Mouse (Mus musculus) embryo, embryonic 11.5 days (tissue): ENCODE measurements around the gene Ccdc110.

Source experiments
- DNase-seq: peaks from one replicate; pipeline ENCODE4 v3.0.0-alpha.2; 2012; ENCODE audit warnings: low read depth, low spot score

Gene Ccdc110

DNA sequence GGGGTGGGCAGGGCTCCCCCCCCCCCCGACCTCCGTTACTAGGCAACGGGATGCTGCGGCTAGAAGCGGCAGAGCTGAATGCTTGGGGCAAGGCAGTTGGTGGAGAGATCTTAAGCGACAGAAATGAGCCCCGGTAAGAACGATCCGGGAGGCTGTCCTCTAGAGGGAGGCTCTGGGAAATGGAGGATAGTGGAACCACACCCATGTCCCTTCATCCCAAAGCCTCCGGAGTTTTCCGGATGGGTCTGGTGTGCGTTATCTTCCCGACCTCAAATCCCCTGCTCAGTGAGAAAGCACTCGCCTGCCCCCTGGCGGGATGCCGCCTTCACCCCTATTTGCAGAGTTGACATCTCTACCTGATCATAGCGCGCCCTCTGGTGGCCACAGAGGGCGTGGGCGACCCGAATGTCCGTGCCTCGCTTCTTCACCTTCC, at the start of gene Ccdc110:
Ccdc110 (plus strand) TSS at position 38 of the 433 bp plus-strand sequence.
- peak; percentile 86 for DNase-seq

DNA sequence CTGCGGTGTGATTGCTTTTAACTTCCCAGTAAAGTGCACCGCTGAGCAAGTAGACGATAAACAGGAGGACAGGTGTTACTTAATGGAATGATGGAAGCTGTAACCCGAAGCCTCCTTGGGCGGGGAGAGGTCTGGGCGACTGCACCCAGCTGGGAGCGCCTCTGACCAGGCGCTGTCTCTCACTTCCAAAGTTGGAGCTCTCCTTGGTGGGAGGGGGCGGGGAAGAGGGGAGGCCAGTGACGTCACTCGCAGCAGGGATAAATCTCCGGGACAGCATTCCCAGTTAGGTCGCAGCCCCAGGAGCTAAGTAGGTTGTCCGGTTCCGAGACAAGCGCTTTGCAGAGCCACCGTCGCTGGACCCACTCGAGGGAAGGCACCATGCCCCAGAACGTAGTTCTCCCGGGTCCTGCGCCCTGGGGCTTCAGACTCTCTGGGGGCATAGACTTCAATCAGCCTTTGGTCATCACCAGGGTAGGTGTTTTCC, 49.2 kb upstream of the Ccdc110 start, which contains the start of gene Pdlim3:
Pdlim3 (plus strand) TSS at position 260 of the 484 bp plus-strand sequence.
- peak; percentile 45 for DNase-seq

DNA sequence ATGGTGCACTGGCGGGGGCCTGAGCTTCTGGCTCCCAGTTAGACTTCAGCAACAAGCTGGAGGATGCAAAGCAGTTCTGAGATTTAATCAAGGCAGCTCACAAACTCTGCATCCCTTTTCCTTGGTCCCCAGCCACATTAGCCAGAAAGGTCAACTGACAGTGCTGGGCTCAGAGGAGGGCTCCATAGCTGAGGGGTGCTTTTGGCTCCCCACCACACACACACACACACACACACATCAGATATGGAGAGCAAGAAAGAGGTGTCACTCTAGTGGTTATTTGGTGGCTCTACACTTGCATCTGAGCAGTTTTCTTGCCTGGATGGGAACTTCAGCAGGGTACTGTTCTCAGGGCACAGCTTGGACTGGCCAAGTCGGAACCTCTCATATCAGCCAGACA, 48.6 kb upstream of the Ccdc110 start:
- DNase-seq, result no peak

DNA sequence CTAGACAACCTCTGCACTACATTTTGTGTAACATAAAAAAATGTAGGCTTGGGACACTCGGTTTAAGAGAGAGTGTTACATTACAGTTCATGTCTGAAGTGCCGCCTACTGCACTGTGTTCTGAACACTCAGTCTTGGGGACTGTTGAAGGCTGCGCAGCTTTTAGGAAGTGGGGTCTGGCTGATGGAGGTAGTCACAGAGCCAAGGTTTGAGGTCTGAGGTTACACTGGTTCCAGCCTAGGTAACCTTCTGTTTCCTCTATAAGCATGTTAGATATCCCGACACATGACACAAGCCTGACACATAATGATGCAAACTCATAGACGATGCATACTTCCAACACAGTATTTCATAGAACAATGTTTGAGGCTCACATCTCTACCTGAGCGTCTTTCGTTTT, 44.7 kb upstream of the Ccdc110 start:
- no peak for DNase-seq

DNA sequence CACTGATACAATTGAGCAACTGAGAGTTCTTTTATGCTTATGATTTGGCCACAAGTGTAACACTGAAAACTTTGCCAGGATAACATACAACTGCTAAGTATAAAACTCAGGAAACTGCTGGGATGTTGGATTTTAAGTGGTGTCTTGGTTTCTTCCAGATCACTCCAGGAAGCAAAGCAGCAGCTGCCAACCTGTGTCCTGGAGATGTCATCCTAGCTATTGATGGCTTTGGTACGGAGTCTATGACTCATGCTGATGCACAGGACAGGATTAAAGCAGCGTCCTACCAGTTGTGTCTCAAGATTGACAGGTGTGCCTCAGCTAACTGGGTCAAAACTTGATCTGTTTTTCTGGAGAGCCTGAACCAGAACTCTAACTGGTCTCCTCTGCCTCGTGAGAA, 37.8 kb upstream of the Ccdc110 start:
- DNase-seq, result no peak

DNA sequence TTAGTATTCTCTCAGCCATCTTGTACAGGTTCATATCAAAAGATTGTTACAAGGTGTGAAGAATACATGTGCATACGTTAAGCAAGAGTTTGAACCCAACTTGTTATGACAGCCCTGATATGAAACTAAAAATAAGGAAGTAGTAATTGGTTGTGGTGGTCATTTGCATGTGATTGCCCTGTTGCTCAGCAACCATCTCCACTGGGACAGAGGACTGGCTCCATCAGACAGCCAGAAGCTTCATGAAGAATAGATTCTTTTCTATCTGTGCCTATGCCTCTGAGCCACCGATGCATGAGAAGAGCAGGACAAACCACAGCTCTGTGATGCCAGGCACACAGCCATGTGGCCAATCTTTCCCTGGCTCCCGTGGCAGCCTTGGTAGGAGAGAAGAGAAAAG, 34.6 kb upstream of the Ccdc110 start:
- DNase-seq, result no peak

DNA sequence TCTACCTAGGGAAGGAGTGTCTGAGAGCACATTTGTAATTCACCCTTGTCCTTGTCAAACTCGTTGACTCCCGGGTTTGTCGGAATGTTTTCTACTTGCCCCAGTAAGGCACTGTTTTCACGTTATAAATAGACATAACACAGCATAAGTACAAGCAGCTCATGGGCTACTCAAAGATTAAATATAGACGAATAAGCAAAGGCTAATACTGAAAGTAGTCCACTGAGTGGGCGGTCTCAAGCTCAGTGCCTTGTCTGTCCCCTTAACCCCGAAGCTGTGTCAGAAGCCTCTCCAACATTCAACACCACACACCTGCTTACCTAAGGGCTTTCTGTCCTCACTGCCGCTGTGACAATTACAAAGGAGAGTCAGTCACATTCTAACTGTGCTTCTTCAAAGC, 32.8 kb upstream of the Ccdc110 start:
- DNase-seq, result no peak

DNA sequence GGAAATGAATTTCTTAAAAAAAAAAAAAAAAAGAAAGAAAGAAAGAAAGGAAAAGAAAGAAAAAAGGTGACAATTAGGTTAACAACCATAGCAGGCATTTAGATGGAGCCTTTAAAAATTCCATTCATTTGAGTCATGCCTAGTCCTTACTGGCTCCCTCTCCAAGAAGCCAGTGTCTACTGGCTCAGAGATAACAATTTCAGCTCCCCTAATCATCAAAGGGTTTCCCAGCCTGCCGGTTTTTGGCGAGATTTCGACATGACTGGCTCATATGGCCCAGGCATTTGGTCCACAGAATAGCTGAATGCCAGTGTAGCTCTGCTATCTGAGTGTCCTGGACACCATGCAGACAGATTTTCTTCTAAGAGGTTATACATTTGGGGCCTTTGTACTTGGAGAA, 30.8 kb upstream of the Ccdc110 start:
- DNase-seq, result no peak

DNA sequence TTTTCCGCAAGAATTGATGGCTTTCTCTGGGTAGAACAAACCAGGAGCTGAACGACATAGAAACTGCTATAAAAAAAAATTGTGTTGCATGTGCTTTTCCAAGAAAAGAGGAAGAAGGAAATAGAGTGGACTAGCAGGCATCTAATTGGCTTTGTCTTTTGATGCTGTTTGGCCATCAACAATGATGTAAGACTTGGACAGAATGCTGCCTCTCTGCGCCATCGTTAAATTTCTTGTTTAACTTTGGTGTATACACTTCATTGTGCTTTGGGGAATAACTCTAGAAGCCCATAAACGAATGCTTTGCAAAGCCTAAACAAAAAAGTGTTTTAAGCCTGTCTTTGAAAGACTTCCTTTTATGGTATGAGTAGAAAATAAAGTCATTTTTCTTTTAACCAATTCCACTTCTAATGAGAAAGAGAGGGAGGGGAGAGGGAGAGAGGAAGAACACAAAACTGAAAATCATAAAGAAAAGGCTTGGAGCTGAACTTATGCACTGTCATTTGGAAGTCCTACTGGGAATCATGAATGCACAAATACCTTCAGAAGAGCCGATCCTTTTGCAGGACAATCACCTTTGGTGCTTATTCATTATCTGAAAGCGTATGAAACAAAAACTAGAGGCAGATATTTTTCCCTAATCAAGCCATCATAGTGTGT, 28.7 kb upstream of the Ccdc110 start:
- DNase-seq, result no peak

DNA sequence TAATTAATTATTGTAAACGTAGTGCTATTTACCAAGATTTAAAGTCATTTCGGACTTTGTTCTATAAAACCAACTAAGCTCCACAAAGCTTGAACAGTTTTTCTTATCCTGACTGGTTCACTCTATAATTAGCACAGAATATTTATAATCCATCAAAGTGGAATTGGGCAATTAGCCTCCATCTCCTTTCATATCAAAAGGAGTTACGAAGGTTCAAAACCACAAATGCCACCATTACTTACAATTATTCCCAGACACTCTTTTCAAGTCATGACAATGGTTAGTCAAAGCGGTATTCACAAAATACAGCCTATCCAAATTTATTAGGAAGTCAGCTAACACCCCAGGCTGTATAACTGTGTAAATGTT, 28.2 kb upstream of the Ccdc110 start:
- DNase-seq, result no peak

DNA sequence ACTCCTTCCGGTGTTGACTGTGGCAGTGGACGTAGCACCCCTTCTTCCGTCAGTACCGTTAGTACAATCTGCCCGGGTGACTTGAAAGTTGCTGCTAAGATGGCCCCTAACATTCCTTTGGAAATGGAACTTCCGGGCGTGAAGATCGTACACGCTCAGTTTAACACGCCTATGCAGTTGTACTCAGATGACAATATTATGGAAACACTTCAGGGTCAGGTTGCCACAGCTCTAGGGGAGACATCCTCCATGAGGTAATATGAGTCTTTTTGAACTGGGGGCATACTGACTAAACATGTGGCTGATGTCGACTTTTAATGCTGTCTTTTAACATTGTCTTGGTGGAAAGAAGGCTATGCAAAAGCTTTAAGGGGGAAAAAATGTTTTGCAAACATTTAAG, 20.7 kb upstream of the Ccdc110 start:
- no peak for DNase-seq

DNA sequence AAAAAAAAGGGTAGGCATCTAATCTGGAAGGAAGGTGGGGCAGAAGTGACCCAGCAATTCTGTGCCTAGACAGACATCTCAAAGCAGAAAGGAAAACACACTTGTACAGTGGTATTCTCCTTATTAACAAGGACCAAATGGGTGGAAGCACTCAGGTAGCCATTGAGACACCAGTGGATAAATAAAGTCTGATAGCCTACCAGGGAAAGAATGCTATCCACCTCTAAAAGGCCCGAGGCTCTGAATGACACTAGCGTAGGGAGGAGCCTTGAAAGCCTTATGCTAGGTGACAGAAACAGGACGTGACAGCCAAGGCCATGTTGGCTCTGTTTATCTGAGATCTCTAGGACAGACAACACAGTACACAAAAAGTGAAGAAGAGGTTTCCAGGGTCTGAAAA, 17.9 kb upstream of the Ccdc110 start:
- no peak for DNase-seq

DNA sequence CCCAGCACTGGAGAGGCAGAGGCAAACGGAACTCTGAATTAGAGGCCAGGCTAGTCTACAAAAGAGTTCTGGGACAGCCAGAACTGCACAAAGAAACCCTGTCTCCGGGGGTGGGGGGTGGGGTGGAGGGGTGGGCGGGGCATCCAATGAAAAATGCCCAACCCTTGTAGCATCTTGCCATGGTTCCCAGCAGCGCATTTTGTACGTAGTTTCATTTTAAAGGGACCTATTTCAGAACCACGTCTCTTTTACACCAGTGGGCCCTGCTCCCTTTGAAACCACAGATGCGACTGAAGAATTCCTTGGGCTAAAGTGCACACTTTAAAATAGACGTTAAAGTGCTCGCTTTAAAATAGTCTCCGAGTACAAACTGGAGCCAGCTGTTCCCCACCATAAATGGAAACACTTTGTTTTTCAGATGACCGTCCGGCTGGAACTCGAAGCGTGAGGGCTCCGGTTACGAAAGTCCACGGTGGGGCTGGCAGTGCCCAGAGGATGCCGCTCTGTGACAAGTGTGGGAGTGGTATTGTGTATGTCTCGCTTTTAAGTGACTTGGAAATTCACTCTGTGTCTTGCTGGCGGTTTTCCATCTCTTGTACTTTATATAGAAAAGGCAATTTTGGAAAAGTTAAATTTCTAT, 17.3 kb upstream of the Ccdc110 start:
- DNase-seq, result no peak

DNA sequence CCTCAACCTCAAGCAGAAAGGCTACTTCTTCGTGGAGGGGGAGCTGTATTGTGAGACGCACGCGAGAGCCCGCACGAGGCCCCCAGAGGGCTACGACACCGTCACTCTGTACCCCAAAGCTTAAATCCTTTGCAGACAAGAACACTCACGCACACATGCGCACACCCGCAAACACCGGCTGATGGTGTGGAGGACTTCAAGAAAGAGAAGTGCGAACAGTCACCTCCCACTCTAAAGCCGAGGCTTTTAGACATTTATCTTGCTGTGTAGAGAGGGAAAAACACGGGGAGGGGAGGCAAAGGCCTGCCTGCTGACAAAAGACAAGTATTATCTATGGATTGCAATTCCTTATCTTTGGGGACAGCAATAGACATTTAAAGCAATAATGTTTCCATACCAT, 15.5 kb upstream of the Ccdc110 start:
- DNase-seq, result no peak

DNA sequence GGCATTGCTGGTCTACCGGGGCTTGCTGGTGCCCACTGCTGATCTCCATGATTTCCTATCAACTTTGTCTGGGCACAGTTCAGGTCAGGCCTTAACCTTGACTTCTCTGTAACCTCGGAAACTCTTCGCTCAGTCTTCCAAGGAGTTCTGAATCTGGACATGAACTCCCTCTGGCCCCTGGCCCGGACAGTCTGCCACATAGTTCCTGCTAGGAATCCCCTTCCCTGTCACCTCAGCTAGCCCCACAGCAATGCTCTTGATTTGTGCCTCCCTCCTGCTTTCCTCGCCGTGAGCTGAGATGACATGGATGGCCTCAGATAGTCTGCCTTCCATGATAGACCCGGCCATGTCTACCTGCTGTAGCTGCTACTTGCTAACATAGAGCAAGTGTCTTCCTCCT, 14.0 kb upstream of the Ccdc110 start:
- no peak for DNase-seq

DNA sequence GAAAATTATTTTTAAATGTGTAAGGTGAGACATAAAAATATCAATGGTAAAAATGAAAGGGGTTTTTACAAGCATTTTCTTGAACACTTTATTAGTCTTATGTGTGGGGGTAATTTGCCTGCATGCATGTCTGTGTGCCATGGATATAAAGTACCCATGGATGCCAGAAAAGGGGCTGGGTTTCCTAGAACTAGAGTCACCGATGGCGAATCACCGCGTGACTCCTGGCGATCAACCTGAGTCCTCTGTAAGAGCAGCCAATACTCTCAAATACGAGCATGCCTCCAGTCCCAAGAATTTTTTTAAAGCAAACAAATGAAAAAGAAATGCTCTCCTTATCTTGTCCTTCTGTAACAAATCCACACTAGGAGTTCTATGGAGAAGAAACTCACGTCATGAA, 12.3 kb upstream of the Ccdc110 start:
- DNase-seq, result no peak

DNA sequence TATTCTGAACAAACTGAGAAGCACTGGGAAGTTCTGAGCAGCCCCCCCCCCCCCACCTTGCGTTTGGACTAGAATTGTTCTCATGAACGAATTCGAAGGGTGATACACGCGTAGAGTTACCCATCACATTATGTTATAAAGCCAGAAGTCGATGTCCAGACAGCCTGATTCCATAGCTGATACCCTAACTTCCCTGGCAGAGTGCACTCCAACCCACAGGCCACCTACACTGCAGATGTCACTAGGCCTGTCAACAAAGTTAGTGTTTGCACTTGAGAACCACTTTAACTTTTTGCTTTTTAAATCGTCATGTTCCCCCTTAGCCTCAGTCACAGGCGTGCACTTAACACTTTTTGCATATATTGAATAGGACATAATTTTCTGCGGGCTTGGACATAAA, 2.6 kb downstream of the Ccdc110 start:
- no peak for DNase-seq

DNA sequence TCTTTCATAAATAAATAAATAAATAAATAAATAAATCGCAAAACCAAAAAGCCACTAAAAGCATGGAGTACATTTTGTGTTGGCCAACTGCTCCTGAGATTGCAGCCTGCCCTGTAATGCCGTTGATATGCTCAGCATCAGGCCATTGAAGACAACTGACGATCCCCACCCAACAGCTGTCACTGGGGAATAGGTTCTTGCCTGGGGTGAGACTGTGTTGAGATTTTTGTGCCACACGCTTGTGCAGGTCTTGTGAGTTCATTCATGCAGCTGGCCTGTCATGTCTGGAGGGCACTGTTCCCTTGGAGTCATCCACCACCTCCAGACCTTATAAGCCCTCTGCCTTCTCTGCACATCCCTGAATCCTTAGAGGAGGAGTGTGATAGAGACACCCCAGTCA, 11.9 kb downstream of the Ccdc110 start:
- no peak for DNase-seq

DNA sequence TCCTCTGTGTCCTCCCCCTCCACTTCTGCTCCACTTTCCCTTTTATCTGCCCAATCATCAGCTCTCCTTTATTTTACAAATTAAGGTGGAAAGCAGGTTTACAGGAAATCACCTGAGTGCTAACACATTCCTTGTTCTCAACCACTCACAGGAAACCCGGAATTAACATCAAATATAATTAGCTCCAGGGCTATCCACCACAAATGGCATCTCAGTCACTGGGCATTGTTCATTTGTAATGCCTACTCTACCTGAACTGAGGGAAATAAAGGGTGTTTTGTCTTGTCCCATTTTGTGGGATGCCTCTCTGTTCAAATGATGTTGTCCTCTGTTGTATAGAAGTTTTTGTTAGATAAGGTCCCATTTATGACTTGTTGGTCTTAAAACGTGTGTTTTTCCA, 16.2 kb downstream of the Ccdc110 start:
- DNase-seq, result no peak

DNA sequence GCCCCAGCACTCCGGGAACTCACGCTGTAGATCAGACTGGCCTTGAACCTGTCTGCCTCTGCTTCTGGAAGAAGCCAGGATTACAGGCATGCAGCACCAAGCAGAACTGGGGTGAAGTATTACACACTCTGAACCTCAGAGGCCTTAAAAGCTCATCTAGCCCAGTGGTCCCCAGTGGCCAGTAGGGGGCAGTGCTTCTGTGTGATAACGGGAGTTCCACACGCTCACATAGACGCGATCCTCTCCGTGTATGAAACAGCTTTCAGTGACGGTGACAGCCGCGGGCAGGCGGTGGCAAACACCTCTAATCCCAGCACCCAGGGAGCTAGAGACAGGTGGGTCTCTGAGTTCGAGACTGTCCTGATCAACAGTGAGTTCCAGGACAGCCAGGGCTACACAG, 36.5 kb downstream of the Ccdc110 start:
- no peak for DNase-seq

DNA sequence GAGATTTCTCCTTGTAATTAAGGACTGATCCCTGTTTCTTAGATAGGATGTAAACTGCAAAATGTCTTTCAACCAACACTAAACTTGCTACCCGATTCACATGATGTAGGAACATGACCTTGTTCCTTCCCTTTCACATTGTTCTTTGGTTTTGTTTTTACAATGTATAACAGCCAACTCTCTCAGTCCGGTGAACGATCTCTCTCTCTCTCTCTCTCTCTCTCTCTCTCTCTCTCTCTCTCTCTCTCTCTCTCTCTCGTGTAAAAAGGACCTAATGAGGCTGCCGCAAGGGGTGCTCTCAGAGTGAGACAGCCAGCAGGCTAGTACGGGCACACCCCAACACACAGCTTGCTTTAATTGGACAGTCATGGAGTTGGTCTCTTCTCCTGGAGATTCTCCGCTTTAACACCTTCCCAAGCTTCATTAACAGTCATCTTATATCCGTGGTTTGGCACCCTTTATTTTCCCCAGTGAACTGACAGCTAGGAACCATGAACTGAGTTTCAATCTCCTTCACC, 39.6 kb downstream of the Ccdc110 start:
- no peak for DNase-seq

DNA sequence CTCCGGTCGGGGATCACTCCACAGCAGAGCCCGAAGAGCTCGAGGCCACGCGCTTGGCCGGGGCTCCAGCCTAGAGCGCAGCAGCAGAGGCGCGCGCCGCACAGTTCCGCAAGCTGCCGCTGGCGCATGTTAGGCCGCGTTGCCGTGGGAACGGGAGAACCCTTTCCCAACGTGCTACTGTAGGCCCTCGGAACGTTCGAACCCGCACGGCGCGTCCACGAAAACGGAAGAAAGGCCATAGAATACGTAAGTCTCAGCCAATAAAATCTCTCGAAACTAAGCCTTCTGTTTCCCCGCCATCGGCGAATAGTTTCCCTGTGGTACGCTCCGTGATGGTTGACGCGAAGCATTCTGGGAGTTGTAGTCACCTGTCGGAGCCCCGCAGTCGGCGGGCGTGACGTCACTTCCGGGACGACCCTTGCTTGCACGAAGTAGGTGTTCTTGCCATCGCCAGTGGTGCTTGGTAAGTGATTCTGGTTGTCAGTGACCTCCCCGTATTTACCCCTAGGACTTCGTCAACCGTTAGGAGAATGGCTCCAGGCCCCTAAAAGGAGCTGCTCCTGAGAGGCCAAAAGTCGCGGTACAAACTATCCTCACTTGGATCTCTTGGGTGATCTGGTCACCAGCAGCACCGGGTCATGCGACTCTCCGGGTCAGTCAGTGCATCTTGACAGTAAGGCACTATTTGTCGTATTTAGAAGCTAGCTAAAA, 40.9 kb downstream of the Ccdc110 start, which contains the start of the genes 1700029J07Rik and Ufsp2:
1700029J07Rik (minus strand) TSS at position 127 of the 711 bp plus-strand sequence.
Ufsp2 (plus strand) TSS at position 403 of the 711 bp plus-strand sequence.
- DNase-seq, result peak; percentile 95
